Mouse (Mus musculus): ENCODE results near the gene Wrap53. TPM values are rescaled to one million over a fixed set of nuclear protein-coding genes. Genes with fewer than 3 reads are reported as not detected.

The Wrap53 gene
- total and polyA plus RNA-seq, 3 experiments, result 18.5 to 24.5 TPM; not detected in 1

DNA sequence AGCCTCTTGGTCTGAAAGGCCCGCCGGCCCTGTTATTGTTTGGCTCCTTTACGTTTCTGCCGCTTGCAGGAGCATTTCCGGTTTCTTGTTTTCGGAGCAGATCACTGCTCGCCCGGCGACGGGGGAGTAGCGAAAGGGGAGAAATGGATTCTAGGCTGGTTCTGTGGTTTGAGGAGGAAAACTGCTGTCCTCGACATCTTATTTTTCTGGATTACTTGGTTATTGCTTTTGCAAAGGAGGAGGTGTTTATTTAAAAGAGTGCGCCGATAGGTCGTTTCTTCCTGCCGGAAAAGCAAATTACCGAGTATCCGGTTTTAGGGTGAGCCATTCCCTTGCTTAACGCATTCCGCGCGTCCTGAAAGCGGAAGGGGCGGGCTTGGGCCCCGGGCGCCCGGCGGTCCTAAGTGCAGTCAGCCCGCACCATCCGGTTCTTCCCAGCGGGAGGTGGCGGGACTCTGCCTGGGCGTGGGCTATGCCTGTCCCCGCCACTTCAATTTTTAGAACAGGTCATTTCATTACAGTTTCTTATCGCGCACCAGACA is 1.2 kb upstream of the Wrap53 start:
- Histone ChIP-seq H3K9me3 (replicated peaks; ENCODE audit: insufficient read depth, low read length) (no peaks in the 10 kb centered on the region), H3K27me3 (ENCODE audit: control insufficient read depth in 1 of 2, insufficient read depth in 2 of 2, low read length in 2 of 2) (no peaks in the 10 kb centered on the region), H3K4me3 (ENCODE audit: control insufficient read depth in 1 of 2, insufficient read depth in 1 of 2, low read depth in 2 of 2, low read length in 2 of 2) (peak overlapping the region; percentile 82 to 91), H3K79me2 (ENCODE audit: control insufficient read depth, insufficient read depth, low read length, poor library complexity) (peaks cover 72% of the 10 kb centered on the region), H3K9ac (ENCODE audit: control insufficient read depth, low read depth, low read length, poor library complexity, severe bottlenecking) (peak overlapping the region; percentile 94), H3K27ac (ENCODE audit: control insufficient read depth, low read depth, low read length) (peak overlapping the region; percentile 94), H3K36me3 (ENCODE audit: control insufficient read depth in 1 of 2, insufficient read depth in 2 of 2, low read length in 2 of 2) (peaks cover 0 to 41% of the 10 kb centered on the region in 2 experiments; a peak in 2 of 4 replicates), H3K4me1 (ENCODE audit: control insufficient read depth in 1 of 2, insufficient read depth in 2 of 2, low read length in 2 of 2) (peaks cover 9 to 46% of the 10 kb centered on the region in 2 experiments)
- DNase-seq (ENCODE audit: low read depth, low spot score), result peak; percentile 99
- TF ChIP-seq EP300 (IDR thresholded peaks at IDR 0.05; ENCODE audit: low read depth in 1 of 2, low read length in 2 of 2) (no peak; a peak in 1 of 4 replicates), MAFK (IDR thresholded peaks at IDR 0.05; ENCODE audit: borderline replicate concordance, low read depth, low read length) (no peak), ETS1 (IDR thresholded peaks at IDR 0.05; ENCODE audit: low read depth, low read length) (peak; percentile 24; the same call in 1 of the 2 replicates), MYC (IDR thresholded peaks at IDR 0.05; ENCODE audit: low read depth, low read length) (peak; percentile 61; the same call in 1 of the 2 replicates), ZNF384 (IDR thresholded peaks at IDR 0.05; ENCODE audit: low read depth, low read length) (0 out of 2 replicates have a peak, but pooled peaks have one; percentile 45), ELF1 (IDR thresholded peaks at IDR 0.05; ENCODE audit: low read depth, low read length) (peak; percentile 81), BHLHE40 (IDR thresholded peaks at IDR 0.05; ENCODE audit: borderline replicate concordance, low read depth, low read length) (no peak), GATA1 (IDR thresholded peaks at IDR 0.05; ENCODE audit: low read depth, low read length) (peak; percentile 43; the same call in 1 of the 2 replicates), JUND (IDR thresholded peaks at IDR 0.05; ENCODE audit: low read depth, low read length) (0 out of 2 replicates have a peak, but pooled peaks have one; percentile 10), KAT2A (conservative IDR thresholded peaks at IDR 0.05; ENCODE audit: low read depth, low read length) (peak; percentile 27; the same call in 1 of the 2 replicates), RCOR1 (IDR thresholded peaks at IDR 0.05; ENCODE audit: low read depth, low read length) (no peak), RAD21 (IDR thresholded peaks at IDR 0.05; ENCODE audit: low read depth, low read length) (no peak), CHD1 (IDR thresholded peaks at IDR 0.05; ENCODE audit: low read depth, low read length) (peak; percentile 99), MXI1 (IDR thresholded peaks at IDR 0.05; ENCODE audit: low read depth, low read length) (peak; percentile 47; the same call in 1 of the 2 replicates), USF1 (IDR thresholded peaks at IDR 0.05; ENCODE audit: low read depth, low read length) (no peak), NELFE (IDR thresholded peaks at IDR 0.05; ENCODE audit: low read depth, low read length) (peak; percentile 42; the same call in 1 of the 2 replicates), POLR2A (IDR thresholded peaks at IDR 0.05; ENCODE audit: control insufficient read depth in 1 of 2, insufficient read depth in 1 of 2, low read depth in 1 of 2, low read length in 2 of 2, poor library complexity in 1 of 2) (peak in 1 of 2 experiments; percentile 73; a peak in 2 of 4 replicates), TBP (IDR thresholded peaks at IDR 0.05; ENCODE audit: low read depth, low read length) (peak; percentile 82), ZKSCAN1 (IDR thresholded peaks at IDR 0.05; ENCODE audit: low read depth, low read length) (no peak), MYB (IDR thresholded peaks at IDR 0.05; ENCODE audit: low read depth, low read length) (0 out of 2 replicates have a peak, but pooled peaks have one; percentile 19), POLR2AphosphoS5 (IDR thresholded peaks at IDR 0.05; ENCODE audit: borderline replicate concordance, low read depth, low read length) (no peak; the same call in 1 of the 2 replicates), POLR2AphosphoS2 (IDR thresholded peaks at IDR 0.05; ENCODE audit: low read length) (no peak; the same call in 1 of the 2 replicates), UBTF (IDR thresholded peaks at IDR 0.05; ENCODE audit: borderline replicate concordance, insufficient read depth, low read depth, low read length) (no peak; the same call in 1 of the 2 replicates), TCF12 (IDR thresholded peaks at IDR 0.05; ENCODE audit: low read depth, low read length) (peak; percentile 52; the same call in 1 of the 2 replicates), HCFC1 (IDR thresholded peaks at IDR 0.05; ENCODE audit: low read depth, low read length) (peak; percentile 90), ZC3H11A (IDR thresholded peaks at IDR 0.05; ENCODE audit: low read depth, low read length) (no peak), CHD2 (IDR thresholded peaks at IDR 0.05; ENCODE audit: low read length) (no peak), GABPA (IDR thresholded peaks at IDR 0.05; ENCODE audit: low read depth, low read length) (no peak), MAZ (IDR thresholded peaks at IDR 0.05; ENCODE audit: low read depth, low read length) (no peak), CTCF (IDR thresholded peaks at IDR 0.05 in 2 of 3, conservative IDR thresholded peaks at IDR 0.05 in 1 of 3; ENCODE audit: control insufficient read depth in 1 of 3, insufficient read depth in 1 of 3, low read depth in 2 of 3, low read length in 3 of 3, poor library complexity in 1 of 3, severe bottlenecking in 1 of 3) (no peak), NRF1 (IDR thresholded peaks at IDR 0.05; ENCODE audit: insufficient read depth, low read depth, low read length, poor library complexity, severe bottlenecking) (peak; percentile 26; the same call in 1 of the 2 replicates), MEF2A (IDR thresholded peaks at IDR 0.05; ENCODE audit: extremely low read depth, insufficient replicate concordance, low read depth, low read length, poor library complexity, severe bottlenecking) (no peak), USF2 (IDR thresholded peaks at IDR 0.05; ENCODE audit: borderline replicate concordance in 1 of 2, insufficient read depth in 1 of 2, low read depth in 1 of 2, low read length in 2 of 2) (no peak), MAX (IDR thresholded peaks at IDR 0.05; ENCODE audit: low read length) (peak; percentile 39; the same call in 1 of the 2 replicates), ZMIZ1 (IDR thresholded peaks at IDR 0.05; ENCODE audit: low read depth, low read length) (peak; percentile 58; the same call in 1 of the 2 replicates)

All from MEL (cell line).